Mouse (Mus musculus) left cerebral cortex, postnatal 14 days (tissue): ENCODE results near the gene Lpp. TPM values are rescaled to one million over a fixed set of nuclear protein-coding genes. Genes with fewer than 3 reads are reported as not detected.

ENCODE experiments used
- DNase-seq, 2 experiments: peaks; one replicate each; pipeline ENCODE4 v3.0.0; 2021 to 2022; ENCODE audit warnings: low spot score in 2 of 2, mixed read lengths in 1 of 2
- intact Hi-C: fragments of 180-260 bp; cut with DNase I; formaldehyde crosslinking; loops from one replicate; pipeline ENCODE4 v1.15.1; 2025
- total RNA-seq, 2 experiments: library from RNA; stranded (reverse); gene quantifications; 2 replicates each; pipeline ENCODE4 v1.2.3; 2021

Gene Lpp
- total RNA-seq, 2 experiments from 2014 or later, result 6.8 to 8.3 TPM

GRCm38 (mm10) chr16:24878977-24879376, 485.7 kb downstream of the Lpp start:
- intact Hi-C loops, result no loop called here
- no peak for DNase-seq

- peak; percentile 33 to 38 for DNase-seq
- intact Hi-C loops, result no loop called here
Measured at GRCm38 (mm10) chr16:24880698-24881097, 487.4 kb downstream of the Lpp start.

GRCm38 (mm10) chr16:24881981-24882775, 488.9 kb downstream of the Lpp start:
- DNase-seq, result no peak
- intact Hi-C loops, result no loop called here

- no peak for DNase-seq
- intact Hi-C loops, result no loop called here
Measured at GRCm38 (mm10) chr16:24884017-24884416, 490.7 kb downstream of the Lpp start.

GRCm38 (mm10) chr16:24886346-24886745, 493.0 kb downstream of the Lpp start:
- no peak for DNase-seq

GRCm38 (mm10) chr16:24886943-24887342, 493.6 kb downstream of the Lpp start:
- intact Hi-C loops, result no loop called here
- DNase-seq, result no peak

More at GRCm38 (mm10) chr16:24886346-24886745, 493.0 kb downstream of the Lpp start:
- intact Hi-C loops, result no loop called here

- no peak for DNase-seq
- intact Hi-C loops, result no loop called here
Measured at GRCm38 (mm10) chr16:24891453-24891852, 498.1 kb downstream of the Lpp start.

GRCm38 (mm10) chr16:24895160-24895559, 501.9 kb downstream of the Lpp start:
- no peak for DNase-seq
- intact Hi-C loops, result no loop called here

- no peak for DNase-seq
- intact Hi-C loops, result no loop called here
Measured at GRCm38 (mm10) chr16:24897641-24898040, 504.3 kb downstream of the Lpp start.

- intact Hi-C loops, result no loop called here
- no peak for DNase-seq
Measured at GRCm38 (mm10) chr16:24900241-24900796, 507.0 kb downstream of the Lpp start.

- intact Hi-C loops, result no loop called here
- DNase-seq, result no peak
Measured at GRCm38 (mm10) chr16:24901139-24901859, 508.0 kb downstream of the Lpp start.

- intact Hi-C loops, result no loop called here
- no peak for DNase-seq
Measured at GRCm38 (mm10) chr16:24902111-24902510, 508.8 kb downstream of the Lpp start.

- no peak for DNase-seq
- intact Hi-C loops, result no loop called here
Measured at GRCm38 (mm10) chr16:24908926-24909325, 515.6 kb downstream of the Lpp start.

GRCm38 (mm10) chr16:24910321-24910720, 517.0 kb downstream of the Lpp start:
- DNase-seq, result no peak
- intact Hi-C loops, result loop anchor here (10.0 kb wide), 1 partner anchor 926 kb away; the partner anchor contains the start of genes Bcl6 and Gm37419

GRCm38 (mm10) chr16:24910834-24911233, 517.5 kb downstream of the Lpp start:
- DNase-seq, result no peak
- intact Hi-C loops, result loop anchor here (10.0 kb wide), 1 partner anchor 926 kb away; the partner anchor contains the start of genes Bcl6 and Gm37419

- intact Hi-C loops, result loop anchor here (10.0 kb wide), 1 partner anchor 928 kb away; the partner anchor contains the start of genes Bcl6 and Gm37419
- no peak for DNase-seq
Measured at GRCm38 (mm10) chr16:24912381-24912780, 519.1 kb downstream of the Lpp start.

GRCm38 (mm10) chr16:24913021-24913420, 519.7 kb downstream of the Lpp start:
- DNase-seq, result no peak
- intact Hi-C loops, result loop anchor here (10.0 kb wide), 1 partner anchor 928 kb away; the partner anchor contains the start of genes Bcl6 and Gm37419

GRCm38 (mm10) chr16:24913641-24914392, 520.5 kb downstream of the Lpp start:
- DNase-seq, result no peak
- intact Hi-C loops, result loop anchor here (10.0 kb wide), 1 partner anchor 929 kb away; the partner anchor contains the start of genes Bcl6 and Gm37419

GRCm38 (mm10) chr16:24914393-24914751, 521.1 kb downstream of the Lpp start:
- peak in 1 of 2 experiments; percentile 31 for DNase-seq
- intact Hi-C loops, result loop anchor here (10.0 kb wide), 1 partner anchor 930 kb away; the partner anchor contains the start of genes Bcl6 and Gm37419
